Mouse (Mus musculus) kidney, postnatal 10 days (tissue): ENCODE measurements around the gene Gtf2i.
A peak's percentile ranks its signal among the peaks of the same experiment; 100 is the strongest.
"Not testable (repeated sequence)": the region's sequence is repeated elsewhere in the genome, so short reads cannot be mapped to it uniquely, and the experiment has no call there.

Experiments used
- DNase-seq: peaks from one replicate; pipeline ENCODE4 v3.0.0; 2021; ENCODE audit warnings: mixed read lengths

The Gtf2i gene

GRCm38 (mm10) chr5:134314688-134315622 lies at the start of gene Gtf2i:
TSS of gene Gtf2i (minus strand) at chr5:134314760.
- peak; percentile 96 for DNase-seq

GRCm38 (mm10) chr5:134359101-134359500 lies 44.5 kb upstream of the Gtf2i start:
- DNase-seq, result no peak

DNA sequence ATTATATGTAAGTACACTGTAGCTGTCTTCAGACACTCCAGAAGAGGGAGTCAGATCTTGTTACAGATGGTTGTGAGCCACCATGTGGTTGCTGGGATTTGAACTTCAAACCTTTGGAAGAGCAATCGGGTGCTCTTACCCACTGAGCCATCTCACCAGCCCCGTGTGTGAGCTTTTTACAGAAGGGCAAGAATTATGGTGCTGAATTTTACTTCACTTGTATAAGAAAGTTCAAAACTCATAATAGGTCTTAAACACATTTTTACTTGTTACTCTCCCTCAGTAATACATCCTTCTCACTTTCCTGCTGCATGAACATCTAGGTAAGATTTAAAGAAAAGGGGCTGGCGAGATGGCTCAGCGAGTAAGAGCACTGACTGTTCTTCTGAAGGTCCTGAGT lies 40.8 kb upstream of the Gtf2i start:
- not testable (repeated sequence) for DNase-seq

DNA sequence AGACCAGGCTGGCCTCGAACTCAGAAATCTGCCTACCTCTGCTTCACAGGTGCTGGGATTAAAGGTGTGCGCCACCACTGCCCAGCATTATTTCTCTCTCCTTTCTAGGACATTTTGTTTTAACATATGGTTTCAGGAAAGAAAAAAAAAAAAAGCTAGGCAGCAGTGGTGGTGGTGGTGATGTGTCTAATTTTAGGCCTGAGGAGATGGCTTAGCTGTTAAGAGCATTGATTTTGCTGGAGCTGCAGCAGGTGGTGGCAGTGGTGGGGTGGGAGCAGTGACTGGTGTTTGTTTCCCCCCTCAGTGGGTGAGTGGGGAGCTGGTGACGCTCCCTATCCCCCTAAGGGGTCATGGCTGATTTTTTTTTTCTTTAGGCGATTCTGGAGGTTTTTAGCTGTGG lies 38.6 kb upstream of the Gtf2i start:
- DNase-seq, result no peak

- DNase-seq, result peak; percentile 45
Observed at GRCm38 (mm10) chr5:134352527-134353001, 38.0 kb upstream of the Gtf2i start.

DNA sequence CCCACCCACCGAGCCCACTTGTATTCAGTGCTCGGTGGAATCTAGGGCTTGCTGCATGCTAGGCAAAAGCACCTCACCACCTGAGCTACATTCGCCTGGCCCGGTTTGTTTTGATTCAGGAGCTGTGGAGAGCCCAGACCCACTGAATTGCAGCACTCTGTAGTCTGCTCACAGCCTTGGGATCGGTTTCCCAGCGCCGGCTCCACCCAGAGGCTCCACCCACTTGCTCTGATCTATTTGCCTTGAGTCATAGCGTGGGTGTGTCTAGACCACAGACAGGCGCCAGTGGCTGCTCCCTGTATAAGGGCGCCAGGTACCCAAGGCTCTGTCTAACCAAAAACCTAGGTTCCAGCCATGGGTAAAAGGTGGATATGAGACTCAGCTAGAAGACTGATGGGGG lies 36.1 kb upstream of the Gtf2i start:
- DNase-seq, result peak; percentile 73

DNA sequence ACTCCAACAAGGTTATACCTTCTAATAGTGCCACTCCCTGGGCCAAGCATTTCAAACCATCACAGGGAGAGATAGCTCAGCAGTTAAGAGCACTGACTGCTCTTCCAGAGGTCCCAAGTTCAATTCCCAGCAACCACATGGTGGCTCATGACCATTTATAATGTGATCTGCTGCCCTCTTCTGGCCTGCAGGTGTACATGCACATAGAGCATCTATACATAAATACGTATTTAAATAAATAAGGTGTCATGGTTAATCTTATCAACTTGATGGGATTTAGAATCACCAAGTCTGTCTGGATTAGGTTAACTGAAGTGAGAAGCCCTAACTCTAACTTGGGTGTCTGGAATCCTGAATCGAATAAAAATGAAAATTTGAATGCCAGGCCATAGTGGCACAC lies 32.5 kb upstream of the Gtf2i start:
- DNase-seq, result no peak

DNA sequence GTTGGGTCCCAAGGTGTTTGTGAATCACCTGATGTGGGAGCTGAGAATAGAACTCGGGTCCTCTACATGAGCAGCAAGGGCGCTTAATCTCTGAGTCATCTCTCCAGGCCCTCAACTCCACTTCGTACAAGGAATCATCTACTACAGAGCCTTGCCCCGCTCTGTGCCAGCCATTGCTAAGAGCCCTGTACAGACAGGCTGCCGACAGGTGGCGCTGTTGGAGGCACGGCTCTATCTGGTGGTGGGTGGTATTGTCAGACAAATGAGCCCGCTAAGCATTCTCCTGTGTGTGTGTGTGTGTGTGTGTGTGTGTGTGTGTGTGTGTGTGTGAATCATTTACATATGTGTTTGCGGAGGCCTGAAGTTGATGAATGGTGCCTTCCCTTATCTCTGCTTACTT lies 30.9 kb upstream of the Gtf2i start:
- peak; percentile 27 for DNase-seq

DNA sequence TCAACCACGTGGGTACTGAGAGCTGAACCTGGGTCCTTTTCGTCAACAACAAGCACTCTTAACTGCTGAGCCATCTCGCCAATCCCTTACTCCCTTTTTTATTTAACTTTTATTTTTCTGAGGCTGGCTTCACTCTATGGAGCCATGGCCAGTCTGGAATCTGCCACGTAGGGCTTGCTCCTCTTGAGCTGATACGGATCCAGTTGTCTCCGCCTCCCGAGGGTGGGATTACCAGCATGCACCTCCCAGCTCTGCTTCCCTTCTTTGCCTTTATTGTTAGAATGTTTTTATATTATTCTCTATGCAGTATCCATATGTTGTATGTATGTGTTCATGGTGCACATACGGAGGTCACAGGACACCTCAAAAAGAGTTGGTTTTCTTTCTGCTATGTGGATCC lies 29.5 kb upstream of the Gtf2i start:
- no peak for DNase-seq

DNA sequence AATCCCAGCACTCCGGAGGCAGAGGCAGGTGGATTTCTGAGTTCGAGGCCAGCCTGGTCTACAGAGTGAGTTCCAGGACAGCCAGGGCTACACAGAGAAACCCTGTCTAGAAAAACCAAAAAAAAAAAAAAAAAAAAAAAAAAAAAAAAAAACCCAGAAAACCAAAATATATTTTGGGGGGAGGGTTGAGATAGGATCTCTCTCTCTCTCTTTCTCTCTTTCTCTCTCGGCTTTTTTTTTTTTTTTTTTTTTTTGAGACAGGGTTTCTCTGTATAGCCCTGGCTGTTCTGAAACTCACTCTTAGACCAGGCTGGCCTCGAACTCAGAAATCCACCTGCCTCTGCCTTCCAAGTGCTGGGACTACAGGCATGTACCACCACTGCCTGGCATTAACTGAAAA lies 29.0 kb upstream of the Gtf2i start:
- not testable (repeated sequence) for DNase-seq

DNA sequence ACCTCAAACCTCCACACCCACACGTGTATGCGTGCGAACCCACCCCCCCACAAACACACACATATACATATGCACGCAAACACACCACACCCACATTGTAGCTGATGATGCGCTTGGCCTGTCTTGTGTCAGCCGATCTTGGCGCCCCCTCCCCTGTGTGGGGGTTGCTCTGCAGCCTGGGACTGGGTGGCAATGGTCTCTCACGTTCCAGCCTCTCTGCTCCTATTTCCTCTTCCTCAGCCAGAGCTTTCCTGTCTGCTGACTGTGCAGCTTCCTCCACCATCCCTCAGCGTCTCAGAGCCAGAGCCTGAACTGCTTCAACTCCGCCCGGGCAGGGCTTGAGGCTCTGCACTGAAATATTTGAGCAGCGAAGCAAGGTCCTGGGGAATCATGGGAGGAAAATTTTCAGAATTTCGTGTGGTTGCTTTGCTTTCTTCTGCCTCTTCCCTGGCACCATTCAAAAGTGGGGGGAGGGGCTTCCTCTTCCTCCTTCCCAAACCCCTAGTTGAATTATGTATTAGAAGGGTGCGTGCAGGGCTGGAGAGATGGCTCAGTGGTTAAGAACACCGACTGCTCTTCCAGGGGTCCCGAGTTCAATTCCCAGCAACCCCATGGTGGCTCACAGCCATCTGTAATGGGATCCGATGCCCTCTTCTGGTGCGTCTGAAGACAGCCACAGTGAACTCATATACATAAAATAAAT lies 28.1 kb upstream of the Gtf2i start:
- peak; percentile 64 for DNase-seq

GRCm38 (mm10) chr5:134341721-134342120 lies 27.2 kb upstream of the Gtf2i start:
- peak; percentile 23 for DNase-seq

DNA sequence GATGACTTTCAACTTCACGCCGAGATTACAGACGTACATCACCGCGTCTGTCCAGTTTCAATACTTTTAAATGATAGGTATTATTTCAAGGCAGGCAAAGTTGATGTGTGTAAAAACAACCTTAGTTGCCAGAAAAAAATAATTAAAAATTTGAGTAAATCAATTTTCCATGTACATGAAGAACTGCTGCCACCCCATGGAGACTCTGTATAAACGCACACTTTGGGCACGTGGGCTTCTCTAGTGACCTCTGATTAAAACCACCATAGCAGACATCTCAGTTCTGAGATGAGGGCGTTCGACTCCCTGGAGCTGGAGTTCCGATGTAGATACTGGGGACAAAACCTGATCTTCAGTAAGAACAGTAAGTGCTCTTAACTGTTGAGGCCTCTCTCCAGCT lies 26.8 kb upstream of the Gtf2i start:
- DNase-seq, result peak; percentile 56

DNA sequence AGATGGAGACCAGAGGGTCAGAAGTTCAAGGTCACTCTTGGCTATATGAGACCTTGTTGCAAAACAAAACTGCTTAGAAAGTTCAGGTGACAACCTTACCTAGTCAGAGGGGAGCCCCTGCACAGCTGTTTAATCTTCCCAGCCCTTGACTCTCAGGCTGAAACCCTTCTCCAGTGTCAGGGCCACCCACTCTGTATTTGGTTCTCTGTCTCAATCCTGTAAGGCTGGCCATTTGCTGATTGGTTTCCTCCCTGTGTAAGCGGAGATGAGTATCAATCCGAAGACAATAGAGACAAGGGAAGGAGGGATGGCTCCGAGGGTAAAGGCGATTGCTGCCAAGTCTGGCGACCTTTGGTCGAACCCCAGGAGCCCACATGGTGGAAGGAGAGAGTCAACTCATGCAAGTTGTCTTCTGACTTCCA lies 25.6 kb upstream of the Gtf2i start:
- peak; percentile 30 for DNase-seq

- not testable (repeated sequence) for DNase-seq
Observed at GRCm38 (mm10) chr5:134337012-134337411, 22.5 kb upstream of the Gtf2i start.

- DNase-seq, result peak; percentile 39
Observed at GRCm38 (mm10) chr5:134332743-134333142, 18.2 kb upstream of the Gtf2i start.

- DNase-seq, result no peak
Observed at GRCm38 (mm10) chr5:134330082-134330481, 15.5 kb upstream of the Gtf2i start.

DNA sequence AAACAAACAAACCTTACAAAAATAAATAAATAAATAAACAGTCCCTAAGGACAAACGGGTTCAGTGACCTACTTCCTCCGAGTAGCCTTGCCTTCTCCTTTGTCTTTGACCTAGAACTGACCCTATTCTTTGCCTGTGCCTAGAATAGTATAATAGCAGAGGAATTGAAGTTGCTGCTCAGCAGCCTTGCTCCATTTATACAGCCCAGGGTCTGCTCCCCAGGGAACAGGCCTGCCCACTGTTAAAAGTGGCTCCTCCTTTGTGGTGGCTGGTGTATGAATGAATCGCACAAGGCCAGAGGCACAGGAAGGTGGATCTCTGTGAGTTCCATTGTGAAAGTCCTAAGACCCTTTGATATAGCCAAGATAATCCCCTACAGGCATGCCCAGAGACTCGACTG lies 14.8 kb upstream of the Gtf2i start:
- DNase-seq, result no peak

DNA sequence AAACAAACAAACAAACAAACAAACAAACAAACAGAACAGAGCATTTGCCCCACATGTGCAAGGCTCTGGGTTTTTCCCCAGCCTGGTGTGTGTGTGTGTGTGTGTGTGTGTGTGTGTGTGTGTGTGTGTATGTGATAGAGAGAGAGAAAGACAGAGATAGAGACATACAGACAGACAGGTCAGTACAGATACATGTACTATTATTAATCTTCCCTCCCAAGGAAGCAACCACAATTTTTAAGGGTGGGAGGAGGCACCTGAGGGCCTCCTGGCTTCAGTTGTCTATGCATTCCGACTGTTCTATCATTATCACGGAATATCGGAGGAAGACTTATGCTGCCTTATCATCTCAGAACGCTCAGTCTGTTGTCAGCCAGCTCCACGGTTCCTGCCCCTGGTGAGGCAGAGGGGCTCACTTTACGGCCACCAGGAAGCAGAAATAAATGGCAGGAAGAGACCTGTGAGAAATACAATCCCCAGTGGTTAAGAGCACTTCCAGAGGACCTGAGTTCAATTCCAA lies 14.0 kb upstream of the Gtf2i start:
- DNase-seq, result no peak

- DNase-seq, result no peak
Observed at GRCm38 (mm10) chr5:134325856-134326566, 11.5 kb upstream of the Gtf2i start.

- DNase-seq, result no peak
Observed at GRCm38 (mm10) chr5:134323869-134324268, 9.3 kb upstream of the Gtf2i start.

DNA sequence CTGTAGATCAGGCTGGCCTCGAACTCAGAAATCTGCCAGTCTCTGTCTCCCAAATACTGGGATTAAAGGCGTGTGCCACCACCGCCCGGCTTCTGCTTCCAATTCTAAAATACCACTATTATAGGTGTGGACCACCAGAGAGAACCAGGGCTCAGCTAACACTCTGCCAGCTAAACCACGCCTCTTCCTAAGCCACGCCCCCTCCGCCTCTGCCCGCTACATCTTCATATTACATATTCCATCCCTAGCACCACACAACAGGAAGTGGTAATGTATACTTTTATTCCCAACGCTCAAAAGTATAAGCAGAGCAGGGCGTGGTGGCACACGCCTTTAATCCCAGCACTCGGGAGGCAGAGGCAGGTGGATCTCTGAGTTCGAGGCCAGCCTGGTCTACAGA lies 8.8 kb upstream of the Gtf2i start:
- no peak for DNase-seq

GRCm38 (mm10) chr5:134322355-134322754 lies 7.8 kb upstream of the Gtf2i start:
- no peak for DNase-seq
